Mouse (Mus musculus): ENCODE data around the gene Chrna4.

GRCm38 (mm10) chr2:180996905-180997304 is 46.4 kb downstream of the Chrna4 start:
- TF ChIP-seq CTCF (IDR thresholded peaks at IDR 0.05; ENCODE audit: control insufficient read depth, insufficient read depth, insufficient replicate concordance, low read depth, low read length): no peak
- no peak for TF ChIP-seq POLR2A (IDR thresholded peaks at IDR 0.05; ENCODE audit: control insufficient read depth, low read depth, low read length)

All from testis, adult 2 months (tissue).